21 mouse cellular contexts compared by ENCODE assay signal in genomic region chr11:114592961-114593360, GRCm38 (mm10).
A peak's percentile ranks its signal among the peaks of the same experiment; 100 is the strongest.
DNase-seq lines count a peak whose midpoint lies in the region; ATAC-seq and TF ChIP-seq lines count a peak whose summit lies in the region.
"Had no signal": no experiment of that assay in that cellular context is flagged by ENCODE, and none has a peak within 500 bp of the region (broad histone marks: within the 10 kb centered on the region; RNA-seq: fewer than 3 reads in every experiment).

No protein-coding gene starts in this region.

- ATAC-seq in forebrain, embryonic 14.5 days: no peak
- ATAC-seq in forebrain, embryonic 16.5 days: no peak
- no peak for ATAC-seq in hindbrain, postnatal 0 days
- ATAC-seq in hindbrain, embryonic 16.5 days: no peak
- ATAC-seq in midbrain, embryonic 15.5 days (replicated peaks): no peak
- no peak for ATAC-seq in liver, embryonic 12.5 days

- 74% methylated on average over 9 of the region's 9 CpGs for WGBS in forebrain, embryonic 14.5 days
- WGBS in forebrain, embryonic 16.5 days: 67% methylated on average over 9 of the region's 9 CpGs
- 66% methylated on average over 9 of the region's 9 CpGs for WGBS in hindbrain, postnatal 0 days
- 60% methylated on average over 9 of the region's 9 CpGs for WGBS in hindbrain, embryonic 16.5 days
- whole genome bisulfite sequencing in midbrain, embryonic 15.5 days: 55% methylated on average over 9 of the region's 9 CpGs
- WGBS in midbrain, embryonic 10.5 days: 80% methylated on average over 9 of the region's 9 CpGs
- 62% methylated on average over 9 of the region's 9 CpGs for WGBS in liver, embryonic 12.5 days (ENCODE audit: insufficient replicate concordance)

- H3K9ac ChIP-seq in forebrain, embryonic 14.5 days (ENCODE audit: low read length): no peak overlapping the region
- no peak overlapping the region for H3K9ac ChIP-seq in forebrain, embryonic 16.5 days (replicated peaks; ENCODE audit: low read depth, low read length)
- H3K9ac ChIP-seq in hindbrain, postnatal 0 days (replicated peaks; ENCODE audit: low read length): no peak overlapping the region
- H3K9ac ChIP-seq in hindbrain, embryonic 16.5 days (ENCODE audit: low read depth, low read length): no peak overlapping the region
- H3K9ac ChIP-seq in midbrain, embryonic 15.5 days: no peak overlapping the region
- H3K9ac ChIP-seq in liver, embryonic 12.5 days: no peak overlapping the region
- H3K9ac ChIP-seq: embryonic facial prominence, embryonic 12.5 days; limb, embryonic 12.5 days; liver, embryonic 14.5 days; lung, embryonic 15.5 days; midbrain, embryonic 12.5 days had no signal

- H3K4me2 ChIP-seq in forebrain, embryonic 14.5 days (ENCODE audit: low read length): no peak overlapping the region
- no peak overlapping the region for H3K4me2 ChIP-seq in forebrain, embryonic 16.5 days (ENCODE audit: low read length)
- H3K4me2 ChIP-seq in hindbrain, postnatal 0 days (ENCODE audit: low read depth, low read length): no peak overlapping the region
- H3K4me2 ChIP-seq in hindbrain, embryonic 16.5 days (ENCODE audit: low read length): no peak overlapping the region
- no peak overlapping the region for H3K4me2 ChIP-seq in midbrain, embryonic 15.5 days
- H3K4me2 ChIP-seq in liver, embryonic 12.5 days: no peak overlapping the region
- H3K4me2 ChIP-seq: embryonic facial prominence, embryonic 12.5 days; limb, embryonic 12.5 days; lung, embryonic 15.5 days; midbrain, embryonic 12.5 days had no signal

- DNase-seq in forebrain, embryonic 14.5 days (ENCODE audit: low spot score): peak; percentile 8
- peak; percentile 26 for DNase-seq in hindbrain, postnatal 0 days (ENCODE audit: low spot score)
- no peak for DNase-seq in midbrain, embryonic 10.5 days (ENCODE audit: low spot score)
- DNase-seq in brain, adult 2 months (ENCODE audit: low read depth, low spot score): peak; percentile 57
- DNase-seq: adrenal gland, postnatal 36 days; cerebellum, adult 2 months; gastrocnemius, postnatal 25 days; kidney, adult 11 months; spleen, adult 18-20 months; thymus, postnatal 25 days had no signal

- H3K36me3 ChIP-seq in forebrain, embryonic 14.5 days (ENCODE audit: control insufficient read depth, insufficient read depth, low read length): no peaks in the 10 kb centered on the region
- H3K36me3 ChIP-seq in forebrain, embryonic 16.5 days (ENCODE audit: control insufficient read depth, insufficient read depth): no peaks in the 10 kb centered on the region
- H3K36me3 ChIP-seq in hindbrain, postnatal 0 days (ENCODE audit: insufficient read depth, low read length): no peaks in the 10 kb centered on the region
- no peaks in the 10 kb centered on the region for H3K36me3 ChIP-seq in hindbrain, embryonic 16.5 days (ENCODE audit: control insufficient read depth, insufficient read depth, low read length)
- H3K36me3 ChIP-seq in midbrain, embryonic 15.5 days (replicated peaks): no peaks in the 10 kb centered on the region
- no peaks in the 10 kb centered on the region for H3K36me3 ChIP-seq in midbrain, embryonic 10.5 days
- no peaks in the 10 kb centered on the region for H3K36me3 ChIP-seq in liver, embryonic 12.5 days
- H3K36me3 ChIP-seq: embryonic facial prominence, embryonic 12.5 days; heart, embryonic 10.5 days; limb, embryonic 12.5 days; lung, embryonic 15.5 days; midbrain, embryonic 12.5 days had no signal

- H3K9me3 ChIP-seq in forebrain, embryonic 14.5 days (replicated peaks; ENCODE audit: control insufficient read depth, low read length): no peaks in the 10 kb centered on the region
- no peaks in the 10 kb centered on the region for H3K9me3 ChIP-seq in forebrain, embryonic 16.5 days (ENCODE audit: control insufficient read depth, low read length)
- no peaks in the 10 kb centered on the region for H3K9me3 ChIP-seq in hindbrain, postnatal 0 days (ENCODE audit: low read length)
- H3K9me3 ChIP-seq in hindbrain, embryonic 16.5 days (ENCODE audit: control insufficient read depth, low read length): no peaks in the 10 kb centered on the region
- no peaks in the 10 kb centered on the region for H3K9me3 ChIP-seq in midbrain, embryonic 15.5 days
- H3K9me3 ChIP-seq in midbrain, embryonic 10.5 days (replicated peaks): no peaks in the 10 kb centered on the region
- H3K9me3 ChIP-seq in liver, embryonic 12.5 days (replicated peaks): no peaks in the 10 kb centered on the region
- H3K9me3 ChIP-seq: embryonic facial prominence, embryonic 12.5 days; heart, embryonic 10.5 days; limb, embryonic 12.5 days; lung, embryonic 15.5 days; midbrain, embryonic 12.5 days had no signal

- peaks cover 14% of the 10 kb centered on the region for H3K4me1 ChIP-seq in forebrain, embryonic 14.5 days (ENCODE audit: control insufficient read depth, insufficient read depth, low read length)
- peaks cover 13% of the 10 kb centered on the region for H3K4me1 ChIP-seq in forebrain, embryonic 16.5 days (replicated peaks; ENCODE audit: control insufficient read depth, insufficient read depth, low read length)
- H3K4me1 ChIP-seq in hindbrain, postnatal 0 days (ENCODE audit: insufficient read depth, low read length): no peaks in the 10 kb centered on the region
- H3K4me1 ChIP-seq in hindbrain, embryonic 16.5 days (ENCODE audit: control insufficient read depth, insufficient read depth, low read depth, low read length): peaks cover 9% of the 10 kb centered on the region
- H3K4me1 ChIP-seq in midbrain, embryonic 15.5 days: peaks cover 18% of the 10 kb centered on the region
- peaks cover 28% of the 10 kb centered on the region for H3K4me1 ChIP-seq in midbrain, embryonic 10.5 days
- no peaks in the 10 kb centered on the region for H3K4me1 ChIP-seq in liver, embryonic 12.5 days
- H3K4me1 ChIP-seq: embryonic facial prominence, embryonic 12.5 days; heart, embryonic 10.5 days; limb, embryonic 12.5 days; lung, embryonic 15.5 days had no signal

- no peaks in the 10 kb centered on the region for H3K27me3 ChIP-seq in forebrain, embryonic 14.5 days (replicated peaks; ENCODE audit: control insufficient read depth, insufficient read depth, low read length)
- H3K27me3 ChIP-seq in forebrain, embryonic 16.5 days (replicated peaks; ENCODE audit: control insufficient read depth, insufficient read depth, low read length): no peaks in the 10 kb centered on the region
- H3K27me3 ChIP-seq in hindbrain, postnatal 0 days (ENCODE audit: insufficient read depth, low read length): no peaks in the 10 kb centered on the region
- H3K27me3 ChIP-seq in hindbrain, embryonic 16.5 days (replicated peaks; ENCODE audit: control insufficient read depth, insufficient read depth, low read length): no peaks in the 10 kb centered on the region
- H3K27me3 ChIP-seq in midbrain, embryonic 15.5 days (replicated peaks): no peaks in the 10 kb centered on the region
- peaks cover 7% of the 10 kb centered on the region; the same call in 1 of the 2 replicates for H3K27me3 ChIP-seq in midbrain, embryonic 10.5 days (ENCODE audit: low read depth, poor library complexity, severe bottlenecking)
- H3K27me3 ChIP-seq in liver, embryonic 12.5 days (replicated peaks): no peaks in the 10 kb centered on the region
- H3K27me3 ChIP-seq: embryonic facial prominence, embryonic 12.5 days; limb, embryonic 12.5 days; lung, embryonic 15.5 days had no signal

- H3K27ac ChIP-seq in forebrain, embryonic 14.5 days (ENCODE audit: low read depth, low read length): no peak overlapping the region
- no peak overlapping the region for H3K27ac ChIP-seq in forebrain, embryonic 16.5 days (ENCODE audit: low read length)
- peak overlapping the region; percentile 20; the same call in 1 of the 2 replicates for H3K27ac ChIP-seq in hindbrain, postnatal 0 days
- no peak overlapping the region for H3K27ac ChIP-seq in hindbrain, embryonic 16.5 days (ENCODE audit: low read depth, low read length)
- H3K27ac ChIP-seq in midbrain, embryonic 15.5 days: 0 out of 2 replicates have a peak overlapping the region, but pooled peaks have one; percentile 53
- no peak overlapping the region for H3K27ac ChIP-seq in midbrain, embryonic 10.5 days (replicated peaks)
- H3K27ac ChIP-seq in liver, embryonic 12.5 days: no peak overlapping the region
- H3K27ac ChIP-seq: embryonic facial prominence, embryonic 12.5 days; heart, embryonic 10.5 days; limb, embryonic 12.5 days; liver, embryonic 14.5 days; lung, embryonic 15.5 days; macrophage; midbrain, embryonic 12.5 days had no signal

- no peak overlapping the region for H3K4me3 ChIP-seq in forebrain, embryonic 14.5 days (ENCODE audit: low read depth, low read length)
- H3K4me3 ChIP-seq in forebrain, embryonic 16.5 days (replicated peaks; ENCODE audit: low read length): no peak overlapping the region
- no peak overlapping the region for H3K4me3 ChIP-seq in hindbrain, postnatal 0 days (ENCODE audit: low read length)
- no peak overlapping the region for H3K4me3 ChIP-seq in hindbrain, embryonic 16.5 days (ENCODE audit: low read length)
- no peak overlapping the region for H3K4me3 ChIP-seq in midbrain, embryonic 15.5 days
- H3K4me3 ChIP-seq in midbrain, embryonic 10.5 days: no peak overlapping the region
- H3K4me3 ChIP-seq in liver, embryonic 12.5 days: no peak overlapping the region
- H3K4me3 ChIP-seq: embryonic facial prominence, embryonic 12.5 days; heart, embryonic 10.5 days; limb, embryonic 12.5 days; lung, embryonic 15.5 days; midbrain, embryonic 12.5 days had no signal

- TF ChIP-seq CTCF in hindbrain, postnatal 0 days (IDR thresholded peaks at IDR 0.05; ENCODE audit: low read depth): no peak

Comparison
In these comparisons a context has a peak if more than half of its experiments do, and no peak if none do; other contexts are left out.
1. H3K27ac ChIP-seq: peak in hindbrain, postnatal 0 days (single experiment) and midbrain, embryonic 15.5 days (single experiment); none in forebrain, embryonic 14.5 days (single experiment), forebrain, embryonic 16.5 days (single experiment), hindbrain, embryonic 16.5 days (single experiment), midbrain, embryonic 10.5 days (single experiment) and liver, embryonic 12.5 days (single experiment).